Mouse (Mus musculus): ENCODE data around the gene Hist2h2bb. TPM values are rescaled to one million over a fixed set of nuclear protein-coding genes. Genes with fewer than 3 reads are reported as not detected.

Gene Hist2h2bb
- total RNA-seq, 2 experiments from 2014 or later = 51.8 to 59.2 TPM

DNA sequence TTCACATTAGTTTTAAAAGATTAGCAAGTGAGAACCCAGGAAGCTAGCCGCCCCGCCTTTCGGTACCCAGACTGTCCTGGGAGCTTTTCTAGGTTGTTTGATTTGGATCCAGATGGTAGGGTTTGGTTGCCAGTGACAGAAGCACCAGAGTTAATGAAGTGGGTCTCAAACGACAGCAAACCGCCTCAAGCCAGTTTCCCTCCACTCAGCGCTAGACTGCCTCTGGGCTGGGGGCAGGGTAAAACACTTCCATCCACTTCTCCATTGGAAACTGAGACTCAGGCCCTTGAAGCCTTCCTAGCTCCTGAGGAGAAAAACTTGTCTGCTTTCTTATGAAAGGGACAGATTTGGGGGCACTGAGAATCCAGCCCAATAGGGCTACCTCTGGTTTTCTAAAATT is 23.1 kb downstream of the Hist2h2bb start:
- DNase-seq = no peak
- intact Hi-C loops (cut with DNase I) = no loop called here

GRCm38 (mm10) chr3:96293368-96293767 is 23.8 kb downstream of the Hist2h2bb start:
- DNase-seq = no peak
- intact Hi-C loops (cut with DNase I) = no loop called here

DNA sequence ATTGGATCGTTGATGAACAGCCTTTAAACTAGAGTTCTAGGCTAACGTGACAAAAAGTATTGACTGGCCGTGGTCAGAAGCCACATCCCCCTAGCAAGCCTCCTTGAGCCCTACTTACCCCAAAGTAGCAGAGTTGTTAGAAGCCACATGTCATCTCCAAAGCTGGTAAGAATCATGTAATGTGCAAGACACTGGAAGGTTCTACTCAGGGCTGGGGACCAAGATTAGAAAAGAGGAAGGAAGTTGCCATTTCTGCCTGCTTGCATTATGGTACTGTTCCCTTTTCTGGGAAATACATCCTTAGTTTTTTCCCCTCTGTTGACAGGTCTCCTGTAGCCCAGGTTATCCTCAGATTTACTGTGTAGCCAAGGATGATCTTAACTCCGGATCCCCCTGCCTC is 24.2 kb downstream of the Hist2h2bb start, which contains the start of gene Fcgr1:
Gene Fcgr1, minus strand, starts transcription at position 183 of the 400 bp plus-strand sequence.
- DNase-seq = no peak
- intact Hi-C loops (cut with DNase I) = no loop called here

DNA sequence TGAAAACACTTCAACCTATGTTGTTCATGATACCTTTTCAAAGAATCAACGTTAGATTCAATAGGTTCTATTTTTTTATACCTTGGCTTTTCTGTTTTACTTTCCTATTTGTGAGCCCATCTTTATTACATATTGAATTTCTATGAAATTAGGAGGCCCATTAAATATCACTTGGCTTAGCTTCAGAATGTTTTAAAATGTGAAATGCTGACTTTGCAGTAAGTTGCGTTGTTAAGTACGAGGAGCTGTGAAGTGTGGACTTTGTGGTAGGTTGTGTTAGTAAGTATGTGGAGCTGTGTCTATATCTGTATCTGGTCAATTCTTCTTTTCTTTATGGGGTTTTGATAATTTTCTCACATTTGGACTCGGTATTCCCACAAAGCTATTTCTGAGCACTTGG is 28.8 kb downstream of the Hist2h2bb start:
- no peak for DNase-seq
- intact Hi-C loops (cut with DNase I) = no loop called here

DNA sequence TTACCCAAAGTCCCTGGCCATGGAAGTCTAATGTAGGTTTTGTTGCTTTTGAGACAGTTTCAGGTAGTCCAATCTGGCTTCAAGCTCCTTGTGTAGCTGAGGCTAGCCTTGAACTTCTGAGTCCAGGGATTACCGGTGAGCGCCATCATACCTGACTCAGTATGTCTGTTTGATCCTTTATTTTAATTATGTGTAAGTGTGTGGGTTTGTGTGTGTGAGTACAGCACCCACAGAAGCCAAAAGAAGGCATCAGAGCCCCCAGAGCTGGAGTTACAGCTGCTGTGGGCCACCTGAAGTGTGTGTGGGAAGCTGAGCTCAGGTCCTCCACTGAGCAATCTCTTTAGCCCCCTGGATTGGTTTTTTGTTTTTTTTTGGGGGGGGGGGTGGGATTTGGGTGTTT is 30.0 kb downstream of the Hist2h2bb start:
- DNase-seq = no peak
- intact Hi-C loops (cut with DNase I) = no loop called here

- peak in 1 of 2 experiments; percentile 34 for DNase-seq
- intact Hi-C loops (cut with DNase I) = no loop called here
Measured at GRCm38 (mm10) chr3:96300706-96301529, 31.4 kb downstream of the Hist2h2bb start.

GRCm38 (mm10) chr3:96302076-96302475 is 32.5 kb downstream of the Hist2h2bb start:
- intact Hi-C loops (cut with DNase I) = no loop called here
- no peak for DNase-seq

GRCm38 (mm10) chr3:96306506-96306905 is 37.0 kb downstream of the Hist2h2bb start:
- intact Hi-C loops (cut with DNase I) = no loop called here

DNA sequence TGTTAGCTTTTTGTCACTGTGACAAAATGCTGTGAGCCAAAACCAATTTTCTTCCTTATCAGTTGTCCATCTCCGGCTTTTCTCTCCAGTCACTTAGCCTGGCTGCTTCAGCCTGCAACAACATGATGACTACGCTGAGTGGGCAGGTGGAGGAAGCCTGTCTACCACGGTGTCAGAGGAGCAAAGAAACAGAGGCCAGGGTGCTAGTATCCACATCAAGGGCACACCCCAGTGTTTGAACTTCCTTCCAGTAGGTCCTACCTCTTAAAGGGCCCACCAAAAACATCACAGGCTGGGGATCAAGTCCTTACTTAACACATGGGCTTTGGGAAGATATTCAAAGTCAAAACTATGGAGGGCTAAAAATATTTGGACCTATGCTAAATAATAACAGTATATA is 39.9 kb downstream of the Hist2h2bb start:
- intact Hi-C loops (cut with DNase I) = no loop called here
- no peak for DNase-seq

More at GRCm38 (mm10) chr3:96306506-96306905, 37.0 kb downstream of the Hist2h2bb start:
- no peak for DNase-seq

GRCm38 (mm10) chr3:96312341-96313098 is 43.0 kb downstream of the Hist2h2bb start:
- intact Hi-C loops (cut with DNase I) = no loop called here

More at GRCm38 (mm10) chr3:96312341-96313098, 43.0 kb downstream of the Hist2h2bb start:
- no peak for DNase-seq

Small RNAs within 50 kb of the gene (microRNA-seq; reads per million reads assigned to microRNA genes)
- gene Gm44492 (ENCODE audit: borderline number of aligned reads in 2 of 2) = 0 reads per million in 2 experiments
- 0 reads per million in 2 experiments for gene Gm47311 (ENCODE audit: borderline number of aligned reads in 2 of 2)
- 0 reads per million in 2 experiments for gene Gm47313 (ENCODE audit: borderline number of aligned reads in 2 of 2)

Other genes starting within 250 kb of the Hist2h2bb start
- 10 to 100 TPM; 22.3 to 26.0 TPM for gene Vps45, start 211.3 kb upstream of the Hist2h2bb start, total RNA-seq (2021)
- 10 to 100 TPM; 56.7 to 67.6 TPM for gene Otud7b, start 165.2 kb upstream of the Hist2h2bb start, total RNA-seq (2021)
- 1 to 10 TPM; 2.0 to 5.6 TPM for gene Mtmr11, start 107.7 kb upstream of the Hist2h2bb start, total RNA-seq (2021)
- 10 to 100 TPM; 15.1 to 17.3 TPM for gene Sf3b4, start 97.4 kb upstream of the Hist2h2bb start, total RNA-seq (2021)
- 1 to 10 TPM; 3.4 to 9.9 TPM for gene Sv2a, start 88.6 kb upstream of the Hist2h2bb start, total RNA-seq (2021)
- 10 to 100 TPM; 25.1 to 26.9 TPM for gene Bola1, start 50.0 kb upstream of the Hist2h2bb start, total RNA-seq (2021)
- gene Hist2h2ab, start 49.9 kb upstream of the Hist2h2bb start, total RNA-seq (2021) = 1 to 10 TPM; 1.9 to 2.3 TPM
- gene Hist2h2ac, start 48.9 kb upstream of the Hist2h2bb start, total RNA-seq (2021) = 10 to 100 TPM; 32.1 to 35.4 TPM
- gene Hist2h2be, start 48.6 kb upstream of the Hist2h2bb start, total RNA-seq (2021) = 10 to 100 TPM in 1 of 2 experiments, 1 to 10 TPM in 1; 8.3 to 10.5 TPM
- 10 to 100 TPM in 1 of 2 experiments, 1 to 10 TPM in 1; 8.9 to 10.6 TPM for gene Hist2h3c2, start 30.6 kb upstream of the Hist2h2bb start, total RNA-seq (2021)
- 100 to 1,000 TPM; 243 to 253 TPM for gene Hist2h2aa2, start 29.5 kb upstream of the Hist2h2bb start, total RNA-seq (2021)
- gene Hist2h2aa1, start 24.3 kb upstream of the Hist2h2bb start, total RNA-seq (2021) = 10 to 100 TPM in 1 of 2 experiments, 1 to 10 TPM in 1; 6.4 to 16.6 TPM
- gene Hist2h3c1, start 23.1 kb upstream of the Hist2h2bb start, total RNA-seq (2021) = not detected
- 10 to 100 TPM; 14.0 to 17.5 TPM for gene Hist2h4, start 6.4 kb upstream of the Hist2h2bb start, total RNA-seq (2021)
- gene Hist2h3b, start 1.1 kb upstream of the Hist2h2bb start, total RNA-seq (2021) = 10 to 100 TPM; 36.6 to 38.6 TPM
- 1 to 10 TPM in 1 of 2 experiments, under 1 TPM in 1; 0.47 to 1.4 TPM for gene Fcgr1, start 24.2 kb downstream of the Hist2h2bb start, total RNA-seq (2021)
- gene BC107364, start 182.6 kb downstream of the Hist2h2bb start, total RNA-seq (2021) = not detected

Measured in heart, postnatal 36 days (tissue).